ENCODE assay signal across 26 mouse cellular contexts in genomic region chr7:128513512-128513911, GRCm38 (mm10). TPM values are rescaled to one million over a fixed set of nuclear protein-coding genes. Genes with fewer than 3 reads are reported as not detected.
DNase-seq lines count a peak whose midpoint lies in the region; ATAC-seq and TF ChIP-seq lines count a peak whose summit lies in the region.
"Had no signal": no experiment of that assay in that cellular context is flagged by ENCODE, and none has a peak within 500 bp of the region (broad histone marks: within the 10 kb centered on the region; RNA-seq: fewer than 3 reads in every experiment).

No protein-coding gene starts in this region.

- no peak for DNase-seq in hindbrain, postnatal 0 days (ENCODE audit: low spot score)
- DNase-seq in midbrain, postnatal 0 days (ENCODE audit: low spot score) = no peak
- no peak for DNase-seq in testis, postnatal 10 days (ENCODE audit: low spot score)
- DNase-seq: B cell, adult 2 months; cerebellum, adult 11 months; cerebellum, postnatal 10 days; gastrocnemius, postnatal 36 days; heart, postnatal 36 days; kidney, adult 2 months; kidney, postnatal 14 days; layer of hippocampus, postnatal 36 days; lung, postnatal 36 days had no signal

- no peaks in the 10 kb centered on the region for H3K9me3 ChIP-seq in hindbrain, embryonic 12.5 days (replicated peaks)
- H3K9me3 ChIP-seq in hindbrain, postnatal 0 days (ENCODE audit: low read length) = no peaks in the 10 kb centered on the region
- H3K9me3 ChIP-seq in midbrain, embryonic 12.5 days = no peaks in the 10 kb centered on the region
- no peaks in the 10 kb centered on the region for H3K9me3 ChIP-seq in midbrain, postnatal 0 days (ENCODE audit: low read length)
- H3K9me3 ChIP-seq in embryonic facial prominence, embryonic 12.5 days = no peaks in the 10 kb centered on the region
- H3K9me3 ChIP-seq in neural tube, embryonic 12.5 days = no peaks in the 10 kb centered on the region
- H3K9me3 ChIP-seq: forebrain, embryonic 12.5 days; G1E; heart, embryonic 15.5 days; limb, embryonic 15.5 days; lung, embryonic 15.5 days; megakaryocyte, embryonic 14.5 days had no signal

- ATAC-seq in hindbrain, embryonic 12.5 days (ENCODE audit: low FRiP score) = no peak
- no peak for ATAC-seq in hindbrain, postnatal 0 days
- no peak for ATAC-seq in midbrain, embryonic 12.5 days (ENCODE audit: low FRiP score, low read depth)
- ATAC-seq in midbrain, postnatal 0 days (ENCODE audit: low FRiP score) = no peak
- no peak for ATAC-seq in embryonic facial prominence, embryonic 12.5 days (ENCODE audit: insufficient number of reproducible peaks, insufficient read depth, low FRiP score, low TSS enrichment)
- no peak for ATAC-seq in neural tube, embryonic 12.5 days (ENCODE audit: low FRiP score, low read depth)
- ATAC-seq: Patski had no signal

- no peaks in the 10 kb centered on the region for H3K36me3 ChIP-seq in hindbrain, embryonic 12.5 days
- H3K36me3 ChIP-seq in hindbrain, postnatal 0 days (ENCODE audit: insufficient read depth, low read length) = no peaks in the 10 kb centered on the region
- no peaks in the 10 kb centered on the region for H3K36me3 ChIP-seq in midbrain, embryonic 12.5 days
- no peaks in the 10 kb centered on the region for H3K36me3 ChIP-seq in midbrain, postnatal 0 days (ENCODE audit: insufficient read depth, low read length)
- no peaks in the 10 kb centered on the region for H3K36me3 ChIP-seq in embryonic facial prominence, embryonic 12.5 days
- H3K36me3 ChIP-seq in neural tube, embryonic 12.5 days = no peaks in the 10 kb centered on the region
- H3K36me3 ChIP-seq: forebrain, embryonic 12.5 days; G1E; heart, embryonic 15.5 days; limb, embryonic 15.5 days; lung, embryonic 15.5 days had no signal

- H3K4me2 ChIP-seq in hindbrain, embryonic 12.5 days (replicated peaks) = peak overlapping the region; percentile 13; the same call in 1 of the 2 replicates
- no peak overlapping the region for H3K4me2 ChIP-seq in hindbrain, postnatal 0 days (ENCODE audit: low read depth, low read length)
- peak overlapping the region; percentile 28; the same call in 1 of the 2 replicates for H3K4me2 ChIP-seq in midbrain, embryonic 12.5 days (replicated peaks)
- no peak overlapping the region for H3K4me2 ChIP-seq in midbrain, postnatal 0 days (ENCODE audit: low read depth, low read length, poor library complexity, severe bottlenecking)
- peak overlapping the region; percentile 28 for H3K4me2 ChIP-seq in embryonic facial prominence, embryonic 12.5 days (replicated peaks)
- H3K4me2 ChIP-seq in neural tube, embryonic 12.5 days (replicated peaks) = peak overlapping the region; percentile 35
- H3K4me2 ChIP-seq: forebrain, embryonic 12.5 days; heart, embryonic 15.5 days; limb, embryonic 15.5 days; lung, embryonic 15.5 days had no signal

- no peak overlapping the region for H3K27ac ChIP-seq in hindbrain, embryonic 12.5 days
- no peak overlapping the region for H3K27ac ChIP-seq in hindbrain, postnatal 0 days
- H3K27ac ChIP-seq in midbrain, embryonic 12.5 days (replicated peaks) = no peak overlapping the region
- H3K27ac ChIP-seq in midbrain, postnatal 0 days (ENCODE audit: low read depth, low read length) = no peak overlapping the region
- H3K27ac ChIP-seq in embryonic facial prominence, embryonic 12.5 days = no peak overlapping the region
- H3K27ac ChIP-seq in neural tube, embryonic 12.5 days = no peak overlapping the region
- H3K27ac ChIP-seq: forebrain, embryonic 12.5 days; heart, embryonic 15.5 days; layer of hippocampus, adult 2 months; limb, embryonic 15.5 days; liver, embryonic 14.5 days; lung, embryonic 15.5 days; stomach, postnatal 0 days had no signal

- H3K9ac ChIP-seq in hindbrain, embryonic 12.5 days = no peak overlapping the region
- no peak overlapping the region for H3K9ac ChIP-seq in hindbrain, postnatal 0 days (replicated peaks; ENCODE audit: low read length)
- H3K9ac ChIP-seq in midbrain, embryonic 12.5 days (replicated peaks) = 0 out of 2 replicates have a peak overlapping the region, but pooled peaks have one; percentile 43
- H3K9ac ChIP-seq in midbrain, postnatal 0 days (replicated peaks; ENCODE audit: low read length, poor library complexity, severe bottlenecking) = no peak overlapping the region
- no peak overlapping the region for H3K9ac ChIP-seq in embryonic facial prominence, embryonic 12.5 days
- H3K9ac ChIP-seq in neural tube, embryonic 12.5 days = no peak overlapping the region
- H3K9ac ChIP-seq: forebrain, embryonic 12.5 days; heart, embryonic 15.5 days; limb, embryonic 15.5 days; liver, embryonic 14.5 days; lung, embryonic 15.5 days had no signal

- H3K4me1 ChIP-seq in hindbrain, embryonic 12.5 days = peaks cover 10% of the 10 kb centered on the region; the same call in 1 of the 2 replicates
- no peaks in the 10 kb centered on the region for H3K4me1 ChIP-seq in hindbrain, postnatal 0 days (ENCODE audit: insufficient read depth, low read length)
- peaks cover 6% of the 10 kb centered on the region; the same call in 1 of the 2 replicates for H3K4me1 ChIP-seq in midbrain, embryonic 12.5 days
- 0 out of 2 replicates have a peak, but pooled peaks cover 3% of the 10 kb centered on the region for H3K4me1 ChIP-seq in midbrain, postnatal 0 days (ENCODE audit: insufficient read depth, low read length)
- peaks cover 16% of the 10 kb centered on the region for H3K4me1 ChIP-seq in embryonic facial prominence, embryonic 12.5 days
- H3K4me1 ChIP-seq in neural tube, embryonic 12.5 days = peaks cover 5% of the 10 kb centered on the region; the same call in 1 of the 2 replicates

- H3K4me3 ChIP-seq in hindbrain, embryonic 12.5 days = no peak overlapping the region
- H3K4me3 ChIP-seq in hindbrain, postnatal 0 days (ENCODE audit: low read length) = no peak overlapping the region
- no peak overlapping the region for H3K4me3 ChIP-seq in midbrain, embryonic 12.5 days
- H3K4me3 ChIP-seq in midbrain, postnatal 0 days (ENCODE audit: low read depth, low read length) = no peak overlapping the region
- no peak overlapping the region for H3K4me3 ChIP-seq in embryonic facial prominence, embryonic 12.5 days
- H3K4me3 ChIP-seq in neural tube, embryonic 12.5 days = no peak overlapping the region
- H3K4me3 ChIP-seq: forebrain, embryonic 12.5 days; heart, embryonic 15.5 days; layer of hippocampus, adult 2 months; limb, embryonic 15.5 days; lung, embryonic 15.5 days; megakaryocyte, embryonic 14.5 days had no signal

- H3K27me3 ChIP-seq in hindbrain, embryonic 12.5 days = no peaks in the 10 kb centered on the region
- H3K27me3 ChIP-seq in hindbrain, postnatal 0 days (ENCODE audit: insufficient read depth, low read length) = no peaks in the 10 kb centered on the region
- no peaks in the 10 kb centered on the region for H3K27me3 ChIP-seq in midbrain, embryonic 12.5 days
- no peaks in the 10 kb centered on the region for H3K27me3 ChIP-seq in midbrain, postnatal 0 days (ENCODE audit: insufficient read depth, low read length)
- no peaks in the 10 kb centered on the region for H3K27me3 ChIP-seq in embryonic facial prominence, embryonic 12.5 days
- H3K27me3 ChIP-seq in neural tube, embryonic 12.5 days (replicated peaks) = no peaks in the 10 kb centered on the region
- H3K27me3 ChIP-seq: forebrain, embryonic 12.5 days; heart, embryonic 15.5 days; limb, embryonic 15.5 days; lung, embryonic 15.5 days; Patski had no signal

- TF ChIP-seq CTCF in hindbrain, postnatal 0 days (IDR thresholded peaks at IDR 0.05; ENCODE audit: low read depth) = no peak
- TF ChIP-seq CTCF in midbrain, postnatal 0 days (IDR thresholded peaks at IDR 0.05) = no peak

- 23% methylated on average over 7 of the region's 7 CpGs for WGBS in hindbrain, embryonic 12.5 days
- 32% methylated on average over 7 of the region's 7 CpGs for WGBS in hindbrain, postnatal 0 days
- WGBS in midbrain, embryonic 12.5 days = 27% methylated on average over 7 of the region's 7 CpGs
- WGBS in midbrain, postnatal 0 days = 17% methylated on average over 7 of the region's 7 CpGs
- WGBS in embryonic facial prominence, embryonic 12.5 days = 36% methylated on average over 7 of the region's 7 CpGs
- WGBS in neural tube, embryonic 12.5 days = 14% methylated on average over 7 of the region's 7 CpGs

RNA-seq across cellular contexts. Expression of gene Bag3, which starts 9.9 kb away (rescaled TPM):
- polyA plus RNA-seq in hindbrain, embryonic 12.5 days (2016; fragmentation: Nextera tagmentation; extraction: Ambion mirVana) = 5.6 and 6.4 TPM in 2 replicates
- 4.5 and 6.7 TPM in 2 replicates for total RNA-seq in hindbrain, postnatal 0 days (2014; rRNA removed)
- 4.7 and 5.2 TPM in 2 replicates for polyA plus RNA-seq in hindbrain, postnatal 0 days (2015; fragmentation: Nextera tagmentation; extraction: Ambion mirVana)
- 3.9 and 4.6 TPM in 2 replicates for polyA plus RNA-seq in midbrain, embryonic 12.5 days (2016; fragmentation: Nextera tagmentation; extraction: Ambion mirVana)
- 4.2 and 4.9 TPM in 2 replicates for total RNA-seq in midbrain, postnatal 0 days (2014; rRNA removed)
- 3.7 and 4.0 TPM in 2 replicates for polyA plus RNA-seq in midbrain, postnatal 0 days (2015; fragmentation: Nextera tagmentation; extraction: Ambion mirVana)
- polyA plus RNA-seq in embryonic facial prominence, embryonic 12.5 days (2016; fragmentation: Nextera tagmentation; extraction: Ambion mirVana) = 9.1 TPM in 2 replicates
- polyA plus RNA-seq in neural tube, embryonic 12.5 days (2016; fragmentation: Nextera tagmentation; extraction: Ambion mirVana) = 4.5 and 4.7 TPM in 2 replicates

RNA-seq across cellular contexts. Expression of gene Tial1, which starts 52.0 kb away (rescaled TPM):
- polyA plus RNA-seq in hindbrain, embryonic 12.5 days (2016; fragmentation: Nextera tagmentation; extraction: Ambion mirVana) = 35.3 and 38.3 TPM in 2 replicates
- 33.8 and 44.7 TPM in 2 replicates for total RNA-seq in hindbrain, postnatal 0 days (2014; rRNA removed)
- polyA plus RNA-seq in hindbrain, postnatal 0 days (2015; fragmentation: Nextera tagmentation; extraction: Ambion mirVana) = 22.4 and 26.0 TPM in 2 replicates
- polyA plus RNA-seq in midbrain, embryonic 12.5 days (2016; fragmentation: Nextera tagmentation; extraction: Ambion mirVana) = 39.4 and 41.3 TPM in 2 replicates
- 47.2 and 57.1 TPM in 2 replicates for total RNA-seq in midbrain, postnatal 0 days (2014; rRNA removed)
- 24.8 and 29.9 TPM in 2 replicates for polyA plus RNA-seq in midbrain, postnatal 0 days (2015; fragmentation: Nextera tagmentation; extraction: Ambion mirVana)
- 34.5 and 36.8 TPM in 2 replicates for polyA plus RNA-seq in embryonic facial prominence, embryonic 12.5 days (2016; fragmentation: Nextera tagmentation; extraction: Ambion mirVana)
- polyA plus RNA-seq in neural tube, embryonic 12.5 days (2016; fragmentation: Nextera tagmentation; extraction: Ambion mirVana) = 29.4 and 30.9 TPM in 2 replicates

Comparison
In these comparisons a context has a peak if more than half of its experiments do, and no peak if none do; other contexts are left out.
1. H3K4me2 ChIP-seq: peak in hindbrain, embryonic 12.5 days (single experiment), midbrain, embryonic 12.5 days (single experiment), embryonic facial prominence, embryonic 12.5 days (single experiment) and neural tube, embryonic 12.5 days (single experiment); none in hindbrain, postnatal 0 days (single experiment) and midbrain, postnatal 0 days (single experiment).